ENCODE assay signal across 22 mouse cellular contexts in genomic region chr8:107510766-107511165, GRCm38 (mm10).
DNase-seq lines count a peak whose midpoint lies in the region; ATAC-seq and TF ChIP-seq lines count a peak whose summit lies in the region.
"Had no signal": no experiment of that assay in that cellular context is flagged by ENCODE, and none has a peak within 500 bp of the region (broad histone marks: within the 10 kb centered on the region; RNA-seq: fewer than 3 reads in every experiment).

No protein-coding gene starts in this region.

- H3K27ac ChIP-seq in heart, adult 2 months: peak overlapping the region; percentile 2; the same call in 1 of the 2 replicates
- H3K27ac ChIP-seq in limb, embryonic 12.5 days: peak overlapping the region; percentile 79
- no peak overlapping the region for H3K27ac ChIP-seq in limb, embryonic 10.5 days
- peak overlapping the region; percentile 79 for H3K27ac ChIP-seq in limb, embryonic 13.5 days
- peak overlapping the region; percentile 74 for H3K27ac ChIP-seq in limb, embryonic 15.5 days
- no peak overlapping the region for H3K27ac ChIP-seq in midbrain, postnatal 0 days (ENCODE audit: low read depth, low read length)
- H3K27ac ChIP-seq: embryonic facial prominence, embryonic 15.5 days; gastrocnemius, adult 2 months; hindbrain, embryonic 15.5 days had no signal

- no peaks in the 10 kb centered on the region; the same call in 1 of the 2 replicates for H3K4me1 ChIP-seq in heart, adult 2 months (ENCODE audit: control insufficient read depth, insufficient read depth, low read length)
- 0 out of 2 replicates have a peak, but pooled peaks cover 3% of the 10 kb centered on the region for H3K4me1 ChIP-seq in limb, embryonic 12.5 days (replicated peaks)
- peaks cover 6% of the 10 kb centered on the region for H3K4me1 ChIP-seq in limb, embryonic 10.5 days
- H3K4me1 ChIP-seq in limb, embryonic 13.5 days: peaks cover 16% of the 10 kb centered on the region
- peaks cover 5% of the 10 kb centered on the region; the same call in 1 of the 2 replicates for H3K4me1 ChIP-seq in limb, embryonic 15.5 days
- no peaks in the 10 kb centered on the region for H3K4me1 ChIP-seq in midbrain, postnatal 0 days (ENCODE audit: insufficient read depth, low read length)
- H3K4me1 ChIP-seq: hindbrain, embryonic 15.5 days had no signal

- H3K4me3 ChIP-seq in heart, adult 2 months: no peak overlapping the region
- H3K4me3 ChIP-seq in limb, embryonic 12.5 days (replicated peaks): no peak overlapping the region
- H3K4me3 ChIP-seq in limb, embryonic 10.5 days: no peak overlapping the region
- H3K4me3 ChIP-seq in limb, embryonic 13.5 days: no peak overlapping the region
- H3K4me3 ChIP-seq in limb, embryonic 15.5 days: no peak overlapping the region
- H3K4me3 ChIP-seq in midbrain, postnatal 0 days (ENCODE audit: low read depth, low read length): no peak overlapping the region
- H3K4me3 ChIP-seq: embryonic facial prominence, embryonic 15.5 days; gastrocnemius, adult 2 months; hindbrain, embryonic 15.5 days had no signal

- intact Hi-C loops in heart, adult 2 months (cut with DNase I): no loop called here

- no peak for TF ChIP-seq CTCF in heart, adult 2 months (IDR thresholded peaks at IDR 0.05)
- no peak for TF ChIP-seq CTCF in midbrain, postnatal 0 days (IDR thresholded peaks at IDR 0.05)

- no peak overlapping the region for H3K4me2 ChIP-seq in limb, embryonic 12.5 days
- H3K4me2 ChIP-seq in limb, embryonic 13.5 days (replicated peaks): no peak overlapping the region
- no peak overlapping the region for H3K4me2 ChIP-seq in limb, embryonic 15.5 days
- H3K4me2 ChIP-seq in midbrain, postnatal 0 days (ENCODE audit: low read depth, low read length, poor library complexity, severe bottlenecking): no peak overlapping the region
- H3K4me2 ChIP-seq: embryonic facial prominence, embryonic 15.5 days; heart, embryonic 11.5 days; hindbrain, embryonic 15.5 days had no signal

- H3K9ac ChIP-seq in heart, adult 2 months (ENCODE audit: low read depth, low read length): no peak overlapping the region
- no peak overlapping the region for H3K9ac ChIP-seq in limb, embryonic 12.5 days (replicated peaks)
- H3K9ac ChIP-seq in limb, embryonic 13.5 days: no peak overlapping the region
- H3K9ac ChIP-seq in limb, embryonic 15.5 days: no peak overlapping the region
- H3K9ac ChIP-seq in midbrain, postnatal 0 days (replicated peaks; ENCODE audit: low read length, poor library complexity, severe bottlenecking): no peak overlapping the region
- H3K9ac ChIP-seq: embryonic facial prominence, embryonic 15.5 days; forebrain, postnatal 0 days; hindbrain, embryonic 15.5 days had no signal

- no peaks in the 10 kb centered on the region for H3K9me3 ChIP-seq in limb, embryonic 12.5 days
- H3K9me3 ChIP-seq in limb, embryonic 10.5 days (replicated peaks): no peaks in the 10 kb centered on the region
- H3K9me3 ChIP-seq in limb, embryonic 13.5 days: no peaks in the 10 kb centered on the region
- no peaks in the 10 kb centered on the region for H3K9me3 ChIP-seq in limb, embryonic 15.5 days
- H3K9me3 ChIP-seq in midbrain, postnatal 0 days (ENCODE audit: low read length): no peaks in the 10 kb centered on the region
- H3K9me3 ChIP-seq: embryonic facial prominence, embryonic 15.5 days; hindbrain, embryonic 15.5 days had no signal

- no peak for ATAC-seq in limb, embryonic 12.5 days (ENCODE audit: insufficient number of reproducible peaks, insufficient read depth, low FRiP score, low TSS enrichment, low read depth)
- no peak for ATAC-seq in limb, embryonic 13.5 days (ENCODE audit: low FRiP score, low read depth)
- ATAC-seq in limb, embryonic 15.5 days (ENCODE audit: insufficient number of reproducible peaks, low FRiP score, low TSS enrichment, low read depth): no peak
- no peak for ATAC-seq in megakaryocyte progenitor cell, adult 5-6 weeks (replicated peaks; ENCODE audit: poor library complexity)
- ATAC-seq in midbrain, postnatal 0 days (ENCODE audit: low FRiP score): no peak
- ATAC-seq: CD4-positive, CD25-positive, alpha-beta regulatory T cell, adult 4 months; forebrain, embryonic 14.5 days; forebrain, postnatal 0 days had no signal

- no peak for DNase-seq in heart, adult 2 months
- DNase-seq in heart, adult 9 months (ENCODE audit: low spot score in 2 of 2): no peak
- no peak for DNase-seq in limb, embryonic 10.5 days (ENCODE audit: low spot score)
- DNase-seq in midbrain, postnatal 0 days (ENCODE audit: low spot score): no peak
- DNase-seq: adrenal gland, adult 2 months; adrenal gland, postnatal 14 days; cerebellum, adult 11 months; cerebellum, adult 2 months; cerebellum, adult 9-11 months; cerebellum, postnatal 25 days; forebrain, postnatal 0 days; gastrocnemius, adult 2 months; gastrocnemius, postnatal 14 days had no signal

- TF ChIP-seq EP300 in heart, adult 2 months (IDR thresholded peaks at IDR 0.05; ENCODE audit: insufficient read depth, low read depth, low read length): no peak

- TF ChIP-seq POLR2A in heart, adult 2 months (IDR thresholded peaks at IDR 0.05; ENCODE audit: insufficient read depth, low read depth, low read length): no peak

- H3K79me2 ChIP-seq in heart, adult 2 months (replicated peaks; ENCODE audit: control insufficient read depth, insufficient read depth, low read length): no peaks in the 10 kb centered on the region

- H3K27me3 ChIP-seq in heart, adult 2 months (ENCODE audit: control insufficient read depth, insufficient read depth, low read length): no peaks in the 10 kb centered on the region
- no peaks in the 10 kb centered on the region for H3K27me3 ChIP-seq in limb, embryonic 12.5 days
- H3K27me3 ChIP-seq in limb, embryonic 10.5 days (ENCODE audit: low read depth, poor library complexity, severe bottlenecking): no peaks in the 10 kb centered on the region
- no peaks in the 10 kb centered on the region for H3K27me3 ChIP-seq in limb, embryonic 13.5 days
- H3K27me3 ChIP-seq in limb, embryonic 15.5 days: no peaks in the 10 kb centered on the region
- H3K27me3 ChIP-seq in midbrain, postnatal 0 days (ENCODE audit: insufficient read depth, low read length): no peaks in the 10 kb centered on the region
- H3K27me3 ChIP-seq: embryonic facial prominence, embryonic 15.5 days; hindbrain, embryonic 15.5 days had no signal

- H3K36me3 ChIP-seq in heart, adult 2 months (ENCODE audit: control insufficient read depth, insufficient read depth, low read length): no peaks in the 10 kb centered on the region
- H3K36me3 ChIP-seq in limb, embryonic 12.5 days: peaks cover 21% of the 10 kb centered on the region; the same call in 1 of the 2 replicates
- H3K36me3 ChIP-seq in limb, embryonic 10.5 days: peaks cover 34% of the 10 kb centered on the region
- H3K36me3 ChIP-seq in limb, embryonic 13.5 days: peaks cover 23% of the 10 kb centered on the region
- H3K36me3 ChIP-seq in limb, embryonic 15.5 days: 0 out of 2 replicates have a peak, but pooled peaks cover 5% of the 10 kb centered on the region
- no peaks in the 10 kb centered on the region for H3K36me3 ChIP-seq in midbrain, postnatal 0 days (ENCODE audit: insufficient read depth, low read length)

- 80% methylated on average over 3 of the region's 3 CpGs for WGBS in heart, adult 2 months
- WGBS in limb, embryonic 12.5 days: 83% methylated on average over 3 of the region's 3 CpGs
- 89% methylated on average over 3 of the region's 3 CpGs for WGBS in limb, embryonic 10.5 days
- WGBS in limb, embryonic 13.5 days: 72% methylated on average over 3 of the region's 3 CpGs
- WGBS in limb, embryonic 15.5 days: 75% methylated on average over 3 of the region's 3 CpGs
- 92% methylated on average over 3 of the region's 3 CpGs for WGBS in midbrain, postnatal 0 days

Comparison
In these comparisons a context has a peak if more than half of its experiments do, and no peak if none do; other contexts are left out.
1. H3K27ac ChIP-seq: peak in heart, adult 2 months (single experiment), limb, embryonic 12.5 days (single experiment), limb, embryonic 13.5 days (single experiment) and limb, embryonic 15.5 days (single experiment); none in limb, embryonic 10.5 days (single experiment) and midbrain, postnatal 0 days (single experiment).